Mouse (Mus musculus): ENCODE measurements at regions not wholly inside any gene's neighbourhood (a gene's known extent, or its start where the extent isn't known, plus 50 kb on each side); places are given as distances from the start of the nearest gene placed in this dataset.
"Not testable (repeated sequence)": the region's sequence is repeated elsewhere in the genome, so short reads cannot be mapped to it uniquely, and the experiment has no call there.

- no peak for DNase-seq (ENCODE audit: low read depth in 1 of 2, low spot score in 2 of 2)
These were observed 56.1 kb downstream of the Bbs10 start for GRCm38 (mm10) chr10:111354607-111355006.

DNA sequence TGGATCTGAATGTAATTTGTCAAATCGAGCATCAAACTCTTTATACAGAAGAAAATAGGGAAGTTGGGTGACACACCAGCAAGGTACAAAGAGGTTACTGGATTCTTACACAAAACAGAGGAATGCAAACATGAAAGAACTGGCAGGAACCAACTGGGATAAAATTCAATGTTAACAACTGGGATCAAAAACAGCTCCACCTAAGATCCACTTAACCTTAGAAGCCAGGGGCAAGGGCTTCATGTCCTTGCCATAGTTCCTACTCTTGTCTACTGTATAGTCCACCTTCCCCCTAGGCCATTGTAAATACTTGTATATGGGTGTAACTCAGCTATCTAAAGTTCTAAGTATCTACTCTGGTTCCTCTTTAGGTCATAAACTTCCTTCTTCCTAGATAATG is 59.9 kb downstream of the Bbs10 start:
- not testable (repeated sequence) for DNase-seq (ENCODE audit: low read depth in 1 of 2, low spot score in 2 of 2)

DNA sequence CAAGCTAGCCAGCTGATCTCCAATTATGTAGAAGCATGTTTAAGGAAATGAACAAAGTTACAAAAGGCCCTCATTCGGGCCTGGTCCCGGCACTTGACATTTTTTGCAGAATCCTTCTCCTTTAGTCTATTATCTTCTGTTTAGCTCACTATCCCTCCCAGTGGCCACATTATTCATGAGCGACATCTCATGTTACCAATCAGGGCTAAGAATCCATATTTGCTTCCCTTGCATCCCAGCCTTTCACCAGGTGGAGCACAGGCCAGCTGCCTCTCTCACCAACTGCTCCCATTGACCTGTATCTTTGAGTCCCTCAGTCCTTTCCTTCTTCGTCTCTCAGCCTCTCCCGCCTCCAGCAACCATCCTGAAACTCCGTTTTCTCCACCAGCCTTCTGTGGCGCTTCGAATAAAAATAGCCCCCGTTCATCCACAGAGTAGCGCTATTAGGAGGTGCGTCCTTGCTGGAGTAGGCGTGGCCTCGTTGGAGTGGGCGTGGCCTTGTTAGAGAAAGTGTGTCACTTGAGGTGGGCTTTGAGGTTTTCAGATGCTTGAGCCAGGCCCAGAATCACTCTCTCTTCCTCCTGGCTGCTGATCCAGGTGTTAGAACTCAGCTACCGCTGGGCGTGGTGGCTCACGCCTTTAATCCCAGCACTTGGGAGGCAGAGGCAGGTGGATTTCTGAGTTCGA is 63.4 kb downstream of the Bbs10 start:
- no peak for DNase-seq (ENCODE audit: low read depth in 1 of 2, low spot score in 2 of 2)

GRCm38 (mm10) chr10:111363729-111364617 is 65.5 kb downstream of the Bbs10 start:
- DNase-seq (ENCODE audit: low read depth in 1 of 2, low spot score in 2 of 2): no peak

GRCm38 (mm10) chr10:111365011-111365410 is 66.5 kb downstream of the Bbs10 start:
- no peak for DNase-seq (ENCODE audit: low read depth in 1 of 2, low spot score in 2 of 2)

DNA sequence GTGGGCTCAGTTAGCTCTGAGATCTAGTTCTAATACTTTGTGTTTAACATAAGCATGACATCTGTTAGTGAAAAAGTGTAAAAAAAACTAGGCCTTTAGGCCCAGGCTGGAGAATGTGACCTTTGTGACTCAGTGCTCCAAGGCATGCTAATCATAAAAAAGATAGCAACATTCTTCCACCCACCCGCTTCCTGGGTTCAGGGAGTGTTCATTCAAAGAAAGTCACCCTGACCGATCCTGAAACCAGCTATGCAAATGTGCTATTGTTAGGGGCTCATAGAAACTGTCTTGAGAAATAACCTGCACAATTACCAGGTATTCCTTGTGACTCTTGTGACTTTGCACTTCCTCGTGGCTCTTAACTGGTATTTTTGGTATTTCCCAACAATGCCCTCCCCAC is 70.6 kb downstream of the Bbs10 start:
- not testable (repeated sequence) for DNase-seq (ENCODE audit: low read depth in 1 of 2, low spot score in 2 of 2)

DNA sequence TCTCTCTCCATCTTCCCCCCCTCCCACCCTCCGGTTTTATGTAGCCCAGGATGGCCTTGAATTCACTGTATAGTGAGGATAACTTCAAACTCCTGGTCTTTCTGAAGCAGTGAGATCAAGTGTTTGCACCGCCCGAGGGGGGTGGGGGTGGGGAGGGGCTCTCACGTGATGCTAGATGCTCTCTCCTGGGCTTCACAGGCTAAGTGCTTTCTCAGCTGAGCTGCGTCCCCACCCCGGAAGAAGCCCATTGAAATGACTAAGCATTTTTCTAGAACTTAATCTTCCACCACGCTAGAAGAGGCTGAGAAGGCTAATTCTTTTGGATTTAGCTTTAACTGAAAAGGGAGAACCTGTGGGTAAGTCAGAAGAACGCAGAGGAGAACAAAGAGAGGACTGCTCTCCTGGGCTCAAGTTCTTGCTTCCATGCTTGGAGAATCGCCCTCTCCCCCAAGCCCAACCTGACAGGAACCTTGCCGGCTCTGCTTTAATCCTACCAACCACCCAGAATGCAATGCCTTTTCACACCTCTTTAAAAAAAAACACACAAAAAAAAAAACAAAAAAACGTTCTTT is 79.7 kb downstream of the Bbs10 start:
- no peak for DNase-seq (ENCODE audit: low read depth in 1 of 2, low spot score in 2 of 2)

- no peak for DNase-seq (ENCODE audit: low read depth in 1 of 2, low spot score in 2 of 2)
These were observed 83.2 kb downstream of the Bbs10 start for GRCm38 (mm10) chr10:111381689-111382088.

GRCm38 (mm10) chr10:111382206-111382930 is 83.9 kb downstream of the Bbs10 start:
- DNase-seq (ENCODE audit: low read depth in 1 of 2, low spot score in 2 of 2): no peak

DNA sequence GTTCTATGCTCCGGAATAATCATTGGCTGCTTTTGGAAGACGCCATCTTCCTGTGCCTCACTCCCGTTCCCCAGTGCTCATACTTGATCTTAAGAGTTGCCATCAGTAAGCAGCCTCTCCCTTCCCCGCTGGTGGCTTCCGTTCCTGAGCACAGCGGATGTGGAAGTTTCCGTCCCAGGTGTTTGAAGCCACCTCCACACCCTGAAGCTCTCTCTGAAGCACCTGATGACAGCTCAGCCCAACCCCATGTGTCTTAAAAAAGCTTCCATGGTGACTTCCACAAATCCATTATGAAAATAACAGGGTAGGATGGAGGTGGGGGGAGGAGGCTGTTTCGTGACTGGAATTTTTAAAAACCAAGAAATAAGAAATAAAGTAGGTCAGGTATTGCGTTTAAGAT is 87.1 kb downstream of the Bbs10 start:
- no peak for DNase-seq (ENCODE audit: low read depth in 1 of 2, low spot score in 2 of 2)

DNA sequence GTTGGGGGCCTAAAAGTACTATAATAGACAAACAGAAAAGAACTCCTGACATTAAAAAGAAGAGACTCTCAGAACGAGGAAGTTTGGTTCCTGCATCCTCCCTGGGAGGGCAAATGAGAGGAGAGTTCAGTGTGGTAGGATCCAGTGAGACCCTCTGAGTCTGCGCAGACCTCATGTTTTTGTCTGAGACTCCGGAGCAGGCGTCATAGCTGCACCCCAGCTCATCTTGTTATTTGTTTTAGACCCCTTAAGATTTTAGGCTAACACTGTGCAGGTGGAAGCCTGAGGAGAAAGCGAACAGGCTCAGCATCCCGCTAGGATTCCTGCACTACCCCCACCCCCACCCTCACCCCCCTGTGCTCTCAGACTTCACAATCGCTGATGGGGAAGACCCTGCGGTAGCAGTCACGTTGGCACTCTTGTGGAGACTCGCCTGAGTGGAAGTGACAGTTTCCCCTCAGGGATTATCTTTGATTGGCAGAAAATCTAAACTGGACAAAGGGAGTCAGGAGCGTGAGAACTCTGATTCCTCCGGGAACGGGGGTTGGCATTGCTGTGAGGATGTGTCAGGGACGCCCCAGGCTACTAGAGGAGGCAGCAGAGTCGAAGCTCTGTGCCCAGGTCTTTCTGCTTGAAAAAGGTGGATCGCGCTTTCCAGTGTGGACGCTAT is 85.0 kb upstream of the Nap1l1 start:
- no peak for DNase-seq (ENCODE audit: low read depth in 1 of 2, low spot score in 2 of 2)

DNA sequence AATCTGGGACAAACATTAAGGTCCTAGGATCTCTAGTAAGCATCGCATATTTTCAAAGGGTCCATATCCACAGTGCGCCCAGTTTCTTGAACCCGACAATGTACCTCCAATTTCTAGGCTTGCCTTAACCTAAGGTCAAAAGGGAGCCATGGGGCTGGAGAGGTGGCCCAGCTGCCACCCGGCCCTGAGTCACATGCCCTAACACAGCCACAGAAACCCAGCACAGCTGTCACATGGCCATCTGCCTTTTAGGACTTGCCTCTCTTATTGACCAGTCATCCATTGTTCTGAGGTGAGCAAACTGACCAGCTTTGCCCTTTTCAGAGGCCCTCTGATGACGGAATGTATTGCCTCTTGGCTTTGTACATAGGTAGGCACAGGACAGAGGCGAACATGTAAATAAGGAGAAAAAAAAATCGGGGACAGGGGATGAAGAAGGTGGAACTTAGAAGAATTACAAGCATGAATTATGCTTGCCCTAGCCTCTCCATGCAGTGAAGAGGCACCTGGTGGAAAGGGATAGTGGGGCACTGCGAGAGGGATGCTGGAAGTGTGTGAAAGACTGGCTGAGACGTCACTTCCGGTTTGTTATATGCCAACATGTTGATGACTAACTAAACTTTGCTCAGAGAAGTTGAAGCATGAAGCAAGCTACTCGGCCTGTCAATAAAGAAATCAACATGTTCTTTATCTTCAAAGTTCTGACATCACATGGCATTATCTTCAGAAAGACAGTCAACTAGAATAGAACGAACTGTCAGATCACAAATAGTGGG is 84.3 kb upstream of the Nap1l1 start:
- no peak for DNase-seq (ENCODE audit: low read depth in 1 of 2, low spot score in 2 of 2)

GRCm38 (mm10) chr10:111389890-111390289 is 83.1 kb upstream of the Nap1l1 start:
- DNase-seq (ENCODE audit: low read depth in 1 of 2, low spot score in 2 of 2): peak; percentile 64 to 74

- no peak for DNase-seq (ENCODE audit: low read depth in 1 of 2, low spot score in 2 of 2)
These were observed 78.6 kb upstream of the Nap1l1 start for GRCm38 (mm10) chr10:111394421-111394820.

- DNase-seq (ENCODE audit: low read depth in 1 of 2, low spot score in 2 of 2): no peak
These were observed 68.0 kb upstream of the Nap1l1 start for GRCm38 (mm10) chr10:111405071-111405470.

DNA sequence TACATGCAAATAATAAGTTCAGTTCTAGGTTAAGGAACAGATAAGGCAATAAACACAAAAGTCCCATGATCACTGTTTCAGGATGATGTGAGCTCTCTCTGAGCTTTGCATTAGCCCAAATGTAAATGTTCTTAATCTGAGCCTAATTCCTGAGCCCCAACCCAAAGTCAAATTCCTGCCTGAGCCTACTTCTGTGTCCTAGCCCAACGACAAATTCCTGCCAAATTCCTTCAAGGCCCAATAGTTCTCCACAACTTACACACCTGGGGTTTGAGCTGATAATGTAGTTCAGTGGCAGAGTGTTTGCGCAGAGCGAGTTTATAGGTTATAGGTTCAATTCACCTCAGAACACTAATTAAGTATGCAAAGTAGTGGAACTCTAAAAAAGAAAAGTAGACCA is 64.1 kb upstream of the Nap1l1 start:
- DNase-seq (ENCODE audit: low read depth in 1 of 2, low spot score in 2 of 2): no peak

DNA sequence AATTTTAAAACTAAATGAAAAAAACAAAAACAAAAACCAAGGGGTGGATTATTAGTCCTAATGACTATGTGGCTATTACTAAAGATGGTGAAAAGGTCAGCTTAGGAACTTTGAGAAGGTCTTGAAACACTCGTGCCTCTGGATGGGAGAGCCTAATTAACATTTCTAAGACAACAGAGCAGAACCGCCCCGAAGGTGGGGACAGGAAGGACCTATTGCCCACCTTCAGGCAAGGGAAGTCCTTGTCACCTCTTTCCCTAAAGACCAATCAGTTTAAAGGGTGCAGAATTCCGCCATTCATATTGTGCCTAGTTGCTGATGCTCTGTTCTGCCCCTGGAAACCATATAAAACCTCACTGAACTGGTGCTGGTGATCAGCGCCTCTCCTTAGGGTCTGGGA is 63.5 kb upstream of the Nap1l1 start:
- no peak for DNase-seq (ENCODE audit: low read depth in 1 of 2, low spot score in 2 of 2)

- no peak for DNase-seq (ENCODE audit: low read depth in 1 of 2, low spot score in 2 of 2)
These were observed 62.9 kb upstream of the Nap1l1 start for GRCm38 (mm10) chr10:111410121-111410520.

DNA sequence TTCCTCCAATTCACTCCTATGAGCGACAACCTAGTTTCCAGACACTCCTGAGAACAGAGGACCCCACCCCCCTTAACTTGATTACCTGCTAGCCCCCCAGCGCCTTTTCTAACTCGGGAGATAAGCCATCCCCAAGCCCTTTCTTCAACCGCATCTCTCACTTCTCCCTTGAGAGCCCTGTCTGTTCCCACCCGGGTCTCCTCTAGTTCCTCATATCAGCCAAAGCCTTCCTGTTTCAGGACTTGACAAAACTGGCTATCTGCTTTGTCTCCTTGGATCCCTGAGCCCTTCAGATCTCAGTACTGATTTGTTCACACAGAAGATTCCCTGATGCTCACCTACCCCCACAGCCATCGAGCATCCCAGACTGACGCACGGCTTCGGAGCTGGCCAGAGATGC is 61.5 kb upstream of the Nap1l1 start:
- DNase-seq (ENCODE audit: low read depth in 1 of 2, low spot score in 2 of 2): peak; percentile 6 to 28

- DNase-seq (ENCODE audit: low read depth in 1 of 2, low spot score in 2 of 2): no peak
These were observed 56.4 kb upstream of the Nap1l1 start for GRCm38 (mm10) chr10:111416611-111417130.
